22 mouse cellular contexts compared by ENCODE assay signal in genomic region chr11:63084536-63084935, GRCm38 (mm10). TPM values are rescaled to one million over a fixed set of nuclear protein-coding genes. Genes with fewer than 3 reads are reported as not detected.
DNase-seq lines count a peak whose midpoint lies in the region; ATAC-seq and TF ChIP-seq lines count a peak whose summit lies in the region.
"Had no signal": no experiment of that assay in that cellular context is flagged by ENCODE, and none has a peak within 500 bp of the region (broad histone marks: within the 10 kb centered on the region; RNA-seq: fewer than 3 reads in every experiment).

No protein-coding gene starts in this region.

- H3K9ac ChIP-seq in limb, embryonic 12.5 days (replicated peaks): no peak overlapping the region
- H3K9ac ChIP-seq: hindbrain, embryonic 13.5 days; neural tube, embryonic 12.5 days had no signal

- peak; percentile 1 for DNase-seq in CD4-positive, CD25-positive, alpha-beta regulatory T cell, adult 2 months (ENCODE audit: low read depth, low spot score)
- no peak for DNase-seq in limb, embryonic 10.5 days (ENCODE audit: low spot score)
- peak; percentile 15 to 23 for DNase-seq in B cell, adult 2 months
- no peak for DNase-seq in brain, embryonic 14.5 days (ENCODE audit: low read depth)
- DNase-seq in left cerebral cortex, adult 8-10 months (ENCODE audit: low spot score in 2 of 2): no peak
- DNase-seq: heart, postnatal 10 days; kidney, adult 8-10 months; lung, adult 2 months; right cerebral cortex, postnatal 25 days had no signal

- H3K4me3 ChIP-seq in limb, embryonic 12.5 days (replicated peaks): no peak overlapping the region
- H3K4me3 ChIP-seq in limb, embryonic 10.5 days: no peak overlapping the region
- H3K4me3 ChIP-seq: hindbrain, embryonic 13.5 days; megakaryocyte, embryonic 14.5 days; neural tube, embryonic 12.5 days had no signal

- TF ChIP-seq POLR2A in brain, embryonic 14.5 days (IDR thresholded peaks at IDR 0.05; ENCODE audit: borderline replicate concordance, extremely low read depth, insufficient read depth, insufficient read length, poor library complexity, severe bottlenecking): no peak

- peak; percentile 34; the same call in 1 of the 2 replicates for TF ChIP-seq CTCF in brain, embryonic 14.5 days (IDR thresholded peaks at IDR 0.05; ENCODE audit: borderline replicate concordance, extremely low read depth, insufficient read depth, insufficient read length)

- no peaks in the 10 kb centered on the region for H3K27me3 ChIP-seq in limb, embryonic 12.5 days
- no peaks in the 10 kb centered on the region for H3K27me3 ChIP-seq in limb, embryonic 10.5 days (ENCODE audit: low read depth, poor library complexity, severe bottlenecking)
- H3K27me3 ChIP-seq: hindbrain, embryonic 13.5 days; neural tube, embryonic 12.5 days had no signal

- no peak overlapping the region for H3K4me2 ChIP-seq in limb, embryonic 12.5 days
- H3K4me2 ChIP-seq: hindbrain, embryonic 13.5 days; neural tube, embryonic 12.5 days had no signal

- WGBS in limb, embryonic 12.5 days: 84% methylated on average over 3 of the region's 3 CpGs
- 79% methylated on average over 3 of the region's 3 CpGs for WGBS in limb, embryonic 10.5 days

- H3K27ac ChIP-seq in limb, embryonic 12.5 days: peak overlapping the region; percentile 66; the same call in 1 of the 2 replicates
- H3K27ac ChIP-seq in limb, embryonic 10.5 days: no peak overlapping the region
- H3K27ac ChIP-seq: hindbrain, embryonic 13.5 days; neural tube, embryonic 12.5 days had no signal

- no peak for ATAC-seq in CD4-positive, CD25-positive, alpha-beta regulatory T cell, adult 4 months
- no peak for ATAC-seq in limb, embryonic 12.5 days (ENCODE audit: insufficient number of reproducible peaks, insufficient read depth, low FRiP score, low TSS enrichment, low read depth)
- no peak for ATAC-seq in megakaryocyte, adult 5-6 weeks (ENCODE audit: poor library complexity, severe bottlenecking)
- ATAC-seq: forebrain, embryonic 16.5 days had no signal

- H3K4me1 ChIP-seq in limb, embryonic 12.5 days (replicated peaks): 0 out of 2 replicates have a peak, but pooled peaks cover 4% of the 10 kb centered on the region
- peaks cover 5% of the 10 kb centered on the region; the same call in 1 of the 2 replicates for H3K4me1 ChIP-seq in limb, embryonic 10.5 days
- H3K4me1 ChIP-seq: hindbrain, embryonic 13.5 days; megakaryocyte, embryonic 14.5 days; neural tube, embryonic 12.5 days had no signal

- H3K9me3 ChIP-seq in limb, embryonic 12.5 days: peaks cover 8% of the 10 kb centered on the region; the same call in 1 of the 2 replicates
- no peaks in the 10 kb centered on the region for H3K9me3 ChIP-seq in limb, embryonic 10.5 days (replicated peaks)
- H3K9me3 ChIP-seq: hindbrain, embryonic 13.5 days; neural tube, embryonic 12.5 days had no signal

- H3K36me3 ChIP-seq in limb, embryonic 12.5 days: no peaks in the 10 kb centered on the region
- no peaks in the 10 kb centered on the region for H3K36me3 ChIP-seq in limb, embryonic 10.5 days
- H3K36me3 ChIP-seq: G1E; hindbrain, embryonic 13.5 days; neural tube, embryonic 12.5 days had no signal

RNA-seq across cellular contexts. Expression of gene Tekt3, which starts 23.1 kb away (rescaled TPM):
- not detected for polyA plus RNA-seq in CD4-positive, CD25-positive, alpha-beta regulatory T cell, adult 4 months (2017; shearing (Covaris generic))
- not detected in 2 replicates for polyA plus RNA-seq in limb, embryonic 12.5 days (2016; fragmentation: Nextera tagmentation; extraction: Ambion mirVana)
- polyA plus RNA-seq in limb, embryonic 10.5 days (2016; fragmentation: Nextera tagmentation; extraction: Ambion mirVana): not detected in 2 replicates
- not detected in 2 replicates for polyA plus RNA-seq in brain, embryonic 14.5 days (2012; rRNA removed)
- total RNA-seq in left cerebral cortex, adult 8-10 months (2022): under 1 TPM in 3 of 4 experiments, not detected in 1; 0.18 to 0.34 (median 0.21) TPM
- total RNA-seq in megakaryocyte, adult 5-6 weeks (2015): not detected in 2 replicates
- not detected in 2 replicates for total RNA-seq in megakaryocyte, adult 5-6 weeks (2017)
- total RNA-seq: adrenal gland, postnatal 4 days; gastrocnemius, adult 8-10 months; heart, adult 8-10 months; heart, postnatal 10 days; layer of hippocampus, adult 18-20 months had no signal
- polyA plus RNA-seq: embryonic facial prominence, embryonic 11.5 days; forebrain, embryonic 16.5 days; G1E; hindbrain, embryonic 13.5 days; neural tube, embryonic 12.5 days had no signal

RNA-seq across cellular contexts. Expression of gene Pmp22, which starts 44.2 kb away (rescaled TPM):
- polyA plus RNA-seq in CD4-positive, CD25-positive, alpha-beta regulatory T cell, adult 4 months (2017; shearing (Covaris generic)): not detected
- polyA plus RNA-seq in limb, embryonic 12.5 days (2016; fragmentation: Nextera tagmentation; extraction: Ambion mirVana): 56.8 and 65.1 TPM in 2 replicates
- 27.7 and 29.8 TPM in 2 replicates for polyA plus RNA-seq in limb, embryonic 10.5 days (2016; fragmentation: Nextera tagmentation; extraction: Ambion mirVana)
- polyA plus RNA-seq in brain, embryonic 14.5 days (2012; rRNA removed): 7.3 and 21.8 TPM in 2 replicates
- 10 to 100 TPM; 37.8 to 50.7 (median 45.0) TPM for total RNA-seq in left cerebral cortex, adult 8-10 months (2022)
- 0.45 and 2.0 TPM in 2 replicates for total RNA-seq in megakaryocyte, adult 5-6 weeks (2015)
- 0.20 TPM in 1 of 2 replicates, not detected in the other for total RNA-seq in megakaryocyte, adult 5-6 weeks (2017)
- polyA plus RNA-seq: G1E had no signal

Comparison
In these comparisons a context has a peak if more than half of its experiments do, and no peak if none do; other contexts are left out.
1. DNase-seq: peak in CD4-positive, CD25-positive, alpha-beta regulatory T cell, adult 2 months (single experiment) and B cell, adult 2 months (2 of 2); none in limb, embryonic 10.5 days (single experiment), brain, embryonic 14.5 days (single experiment) and left cerebral cortex, adult 8-10 months (0 of 2).